Mouse (Mus musculus): ENCODE results near the gene Cdk5rap3.

Gene Cdk5rap3

GRCm38 (mm10) chr11:96893203-96893842, 23.0 kb downstream of the Cdk5rap3 start:
- DNase-seq: no peak

- no peak for DNase-seq
Measured at GRCm38 (mm10) chr11:96891784-96892527, 24.3 kb downstream of the Cdk5rap3 start.

- no peak for DNase-seq
Measured at GRCm38 (mm10) chr11:96886942-96887546, 29.3 kb downstream of the Cdk5rap3 start.

GRCm38 (mm10) chr11:96885901-96886340, 30.4 kb downstream of the Cdk5rap3 start:
- no peak for DNase-seq

- DNase-seq: no peak
Measured at GRCm38 (mm10) chr11:96880296-96880695, 36.0 kb downstream of the Cdk5rap3 start.

GRCm38 (mm10) chr11:96879359-96879758, 36.9 kb downstream of the Cdk5rap3 start:
- no peak for DNase-seq

GRCm38 (mm10) chr11:96878715-96879114, 37.6 kb downstream of the Cdk5rap3 start:
- DNase-seq: no peak

- no peak for DNase-seq
Measured at GRCm38 (mm10) chr11:96877071-96877470, 39.2 kb downstream of the Cdk5rap3 start.

- DNase-seq: peak; percentile 31
Measured at GRCm38 (mm10) chr11:96876300-96877040, 39.8 kb downstream of the Cdk5rap3 start.

GRCm38 (mm10) chr11:96875745-96876144, 40.6 kb downstream of the Cdk5rap3 start:
- peak; percentile 87 for DNase-seq

GRCm38 (mm10) chr11:96875270-96875669, 41.0 kb downstream of the Cdk5rap3 start:
- DNase-seq: no peak

GRCm38 (mm10) chr11:96873601-96874140, 42.6 kb downstream of the Cdk5rap3 start:
- DNase-seq: peak; percentile 8

GRCm38 (mm10) chr11:96872441-96873379, 43.6 kb downstream of the Cdk5rap3 start:
- peak; percentile 18 for DNase-seq

- peak; percentile 49 for DNase-seq
Measured at GRCm38 (mm10) chr11:96867149-96867548, 49.1 kb downstream of the Cdk5rap3 start.

GRCm38 (mm10) chr11:96863206-96863995, 52.9 kb downstream of the Cdk5rap3 start:
- DNase-seq: no peak

- DNase-seq: no peak
Measured at GRCm38 (mm10) chr11:96862534-96862933, 53.8 kb downstream of the Cdk5rap3 start.

GRCm38 (mm10) chr11:96861878-96862289, 54.4 kb downstream of the Cdk5rap3 start:
- peak; percentile 92 for DNase-seq

GRCm38 (mm10) chr11:96861446-96861845, 54.9 kb downstream of the Cdk5rap3 start:
- no peak for DNase-seq

GRCm38 (mm10) chr11:96860564-96860963, 55.7 kb downstream of the Cdk5rap3 start:
- peak; percentile 54 for DNase-seq

GRCm38 (mm10) chr11:96859635-96860034, 56.7 kb downstream of the Cdk5rap3 start:
- no peak for DNase-seq

- no peak for DNase-seq
Measured at GRCm38 (mm10) chr11:96857446-96857845, 58.9 kb downstream of the Cdk5rap3 start.

Measured in right cerebral cortex, postnatal 25 days (tissue).